Mouse (Mus musculus): ENCODE measurements around the gene Cant1.

DNA sequence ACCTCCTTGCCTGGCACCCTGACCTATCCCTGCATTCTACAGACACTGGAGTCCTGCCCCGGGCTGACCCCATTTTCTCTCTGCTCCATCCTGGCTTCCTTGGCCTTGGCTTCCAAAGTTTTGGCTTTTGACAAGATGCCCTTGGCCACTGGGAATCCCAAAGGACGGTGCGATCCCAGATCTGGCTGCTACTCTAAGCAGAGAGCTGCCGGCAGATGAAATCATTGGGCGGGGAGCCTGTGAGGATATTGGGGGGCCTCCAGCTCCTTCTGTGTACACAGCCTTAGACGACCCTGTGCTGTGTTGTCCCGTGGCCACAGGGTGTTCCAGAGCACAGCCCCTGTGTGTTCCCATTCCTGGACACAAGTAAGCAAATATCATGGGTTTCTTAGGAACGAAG lies 29.5 kb upstream of the Cant1 start:
- TF ChIP-seq POLR2A (IDR thresholded peaks at IDR 0.05; ENCODE audit: borderline replicate concordance, extremely low read depth, low read depth, low read length) (no peak), CTCF (IDR thresholded peaks at IDR 0.05; ENCODE audit: insufficient read depth, low read length) (no peak)
